Mouse (Mus musculus) CH12.LX (cell line): ENCODE results near the gene 1700042G07Rik.

Experiments used
- CTCF ChIP-seq, 2 experiments: IDR thresholded peaks in 1 of 2; conservative IDR thresholded peaks in 1 of 2; 2 replicates each; pipeline ENCODE4 v1.5.1; 2011 to 2012; ENCODE audit warnings: low read depth in 2 of 2, low read length in 2 of 2, improper control_type of control experiment in 1 of 2, inconsistent platforms in 1 of 2, mild to moderate bottlenecking in 1 of 2, moderate library complexity in 1 of 2
- EP300 ChIP-seq: IDR thresholded peaks from 2 replicates; pipeline ENCODE4 v1.6.1; 2011; ENCODE audit warnings: low read length, improper control_type of control experiment
- ETS1 ChIP-seq: conservative IDR thresholded peaks from 2 replicates; pipeline ENCODE4 v1.6.1; 2012; ENCODE audit warnings: low read depth, mild to moderate bottlenecking, inconsistent platforms, low read length, improper control_type of control experiment, moderate library complexity
- MXI1 ChIP-seq: IDR thresholded peaks from 2 replicates; pipeline ENCODE4 v1.6.1; 2011; ENCODE audit warnings: mild to moderate bottlenecking, low read depth, low read length, improper control_type of control experiment
- NELFE ChIP-seq: IDR thresholded peaks from 2 replicates; pipeline ENCODE4 v1.6.1; 2011; ENCODE audit warnings: low read depth, low read length, improper control_type of control experiment
- POLR2A ChIP-seq: IDR thresholded peaks from 2 replicates; pipeline ENCODE4 v1.6.1; 2011; ENCODE audit warnings: low read depth, mild to moderate bottlenecking, improper control_type of control experiment, low read length
- SIN3A ChIP-seq: IDR thresholded peaks from 2 replicates; pipeline ENCODE4 v1.6.1; 2012; ENCODE audit warnings: low read length, improper control_type of control experiment, inconsistent platforms
- UBTF ChIP-seq: IDR thresholded peaks from 2 replicates; pipeline ENCODE4 v1.6.1; 2012; ENCODE audit warnings: low read depth, mild to moderate bottlenecking, inconsistent platforms, low read length, improper control_type of control experiment, moderate library complexity
- ZNF384 ChIP-seq: IDR thresholded peaks from 2 replicates; pipeline ENCODE4 v1.6.1; 2012; ENCODE audit warnings: low read depth, low read length, improper control_type of control experiment, inconsistent platforms

- TF ChIP-seq UBTF (no peak), NELFE (no peak), EP300 (no peak), CTCF (conservative IDR thresholded peaks at IDR 0.05 in 1 of 2, IDR thresholded peaks at IDR 0.05 in 1 of 2; ENCODE audit: low read depth in 2 of 2, low read length in 2 of 2) (no peak), POLR2A (no peak), SIN3A (no peak), ETS1 (peak; percentile 18; the same call in 1 of the 2 replicates), ZNF384 (no peak), MXI1 (no peak)
Observed at GRCm38 (mm10) chr4:116140801-116141574, 32.2 kb upstream of the 1700042G07Rik start.
